Mouse (Mus musculus) bone marrow macrophage, adult 2 months (primary cell): ENCODE measurements at regions not wholly inside any gene's neighbourhood (a gene's known extent, or its start where the extent isn't known, plus 50 kb on each side); places are given as distances from the start of the nearest gene placed in this dataset.

ENCODE experiments used
- H3K27ac ChIP-seq: 2 replicates; pipeline ENCODE4 v1.5.1; 2012; ENCODE audit warnings: low read depth, low read length; ENCODE audit not compliant: insufficient read depth
- H3K4me1 ChIP-seq: 2 replicates; pipeline ENCODE4 v1.6.1; 2012; ENCODE audit warnings: low read length; ENCODE audit not compliant: control insufficient read depth, insufficient read depth
- H3K4me3 ChIP-seq: 2 replicates; pipeline ENCODE4 v1.5.1; 2012; ENCODE audit warnings: mild to moderate bottlenecking, low read length, moderate library complexity; ENCODE audit not compliant: insufficient read depth
- CTCF ChIP-seq: IDR thresholded peaks from 2 replicates; pipeline ENCODE4 v1.5.1; 2012; ENCODE audit warnings: low read depth, mild to moderate bottlenecking, low read length, moderate library complexity
- POLR2A ChIP-seq: IDR thresholded peaks from 2 replicates; pipeline ENCODE4 v1.6.1; 2012; ENCODE audit warnings: mild to moderate bottlenecking, low read depth, low read length, borderline replicate concordance

GRCm38 (mm10) chr15:11744296-11744695 is 162.8 kb downstream of the Npr3 start:
- TF ChIP-seq POLR2A = no peak
- no peak for TF ChIP-seq CTCF
- Histone ChIP-seq H3K4me1 (no peaks in the 10 kb centered on the region), H3K27ac (no peak overlapping the region), H3K4me3 (no peak overlapping the region)

GRCm38 (mm10) chr15:11742820-11743219 is 164.3 kb downstream of the Npr3 start:
- H3K4me3 ChIP-seq = no peak overlapping the region

GRCm38 (mm10) chr15:11742346-11742729 is 164.7 kb downstream of the Npr3 start:
- no peak overlapping the region for H3K27ac ChIP-seq
- TF ChIP-seq CTCF (no peak), POLR2A (no peak)
- no peaks in the 10 kb centered on the region for H3K4me1 ChIP-seq
- no peak overlapping the region for H3K4me3 ChIP-seq

More at GRCm38 (mm10) chr15:11742820-11743219, 164.3 kb downstream of the Npr3 start:
- TF ChIP-seq CTCF (no peak), POLR2A (no peak)
- no peaks in the 10 kb centered on the region for H3K4me1 ChIP-seq
- no peak overlapping the region for H3K27ac ChIP-seq

- H3K4me3 ChIP-seq = no peak overlapping the region
- no peak for TF ChIP-seq CTCF
- TF ChIP-seq POLR2A = no peak
- H3K4me1 ChIP-seq = no peaks in the 10 kb centered on the region
- H3K27ac ChIP-seq = no peak overlapping the region
Measured at GRCm38 (mm10) chr15:11741598-11742345, 165.3 kb downstream of the Npr3 start.

- no peak for TF ChIP-seq CTCF
- no peak for TF ChIP-seq POLR2A
- no peak overlapping the region for H3K4me3 ChIP-seq
- no peak overlapping the region for H3K27ac ChIP-seq
- no peaks in the 10 kb centered on the region for H3K4me1 ChIP-seq
Measured at GRCm38 (mm10) chr15:11737436-11738000, 169.6 kb downstream of the Npr3 start.

- TF ChIP-seq CTCF (no peak), POLR2A (no peak)
- H3K4me3 ChIP-seq = no peak overlapping the region
- no peak overlapping the region for H3K27ac ChIP-seq
Measured at GRCm38 (mm10) chr15:11734639-11735265, 172.3 kb downstream of the Npr3 start.

GRCm38 (mm10) chr15:11729381-11729780 is 177.7 kb downstream of the Npr3 start:
- TF ChIP-seq CTCF (no peak), POLR2A (no peak)
- Histone ChIP-seq H3K4me1 (peaks cover 4% of the 10 kb centered on the region; the same call in 1 of the 2 replicates), H3K27ac (no peak overlapping the region), H3K4me3 (no peak overlapping the region)

More at GRCm38 (mm10) chr15:11734639-11735265, 172.3 kb downstream of the Npr3 start:
- no peaks in the 10 kb centered on the region for H3K4me1 ChIP-seq

GRCm38 (mm10) chr15:11725620-11726530 is 181.2 kb downstream of the Npr3 start:
- Histone ChIP-seq H3K4me3 (no peak overlapping the region), H3K27ac (no peak overlapping the region), H3K4me1 (peaks cover 4% of the 10 kb centered on the region; the same call in 1 of the 2 replicates)
- no peak for TF ChIP-seq CTCF
- no peak for TF ChIP-seq POLR2A

- Histone ChIP-seq H3K4me1 (peaks cover 7% of the 10 kb centered on the region), H3K27ac (no peak overlapping the region), H3K4me3 (no peak overlapping the region)
- no peak for TF ChIP-seq POLR2A
- no peak for TF ChIP-seq CTCF
Measured at GRCm38 (mm10) chr15:11720645-11721044, 186.4 kb downstream of the Npr3 start.
